Mouse (Mus musculus): ENCODE measurements around the gene Trpm3. TPM values are rescaled to one million over a fixed set of nuclear protein-coding genes. Genes with fewer than 3 reads are reported as not detected.

The Trpm3 gene
- total and polyA plus RNA-seq, 3 experiments = 0.49 TPM; not detected in 2

DNA sequence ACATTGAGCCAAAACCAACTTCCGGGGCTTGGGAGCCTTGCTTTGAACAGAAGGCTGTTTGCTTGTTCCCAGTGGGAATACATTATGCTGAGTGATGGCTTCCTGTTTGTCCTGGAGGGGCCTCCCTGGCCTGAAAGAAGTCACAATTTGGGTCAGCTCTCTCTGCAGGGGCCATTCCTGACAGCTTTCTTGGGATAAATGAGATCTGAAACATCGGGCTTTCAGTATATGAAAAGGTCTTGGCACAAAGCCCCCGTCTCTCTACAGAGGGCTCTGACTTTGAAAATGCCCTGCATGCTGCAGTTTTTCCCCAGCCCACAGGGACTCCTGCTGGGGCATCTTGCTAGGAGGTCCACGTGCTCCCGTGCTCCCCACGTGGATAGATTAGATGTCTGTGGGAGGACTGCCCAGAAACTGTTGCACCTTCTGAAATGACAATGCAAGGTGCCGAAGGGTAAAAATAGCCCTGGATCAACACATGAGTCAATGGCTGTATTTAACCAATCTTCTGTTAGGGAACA, 415.6 kb downstream of the Trpm3 start:
- DNase-seq (ENCODE audit: low spot score) = no peak
- H3K4me3 ChIP-seq (ENCODE audit: low read depth, low read length) = no peak overlapping the region
- no peaks in the 10 kb centered on the region for H3K36me3 ChIP-seq (replicated peaks)
- H3K27me3 ChIP-seq (ENCODE audit: insufficient read depth, low read length) = no peaks in the 10 kb centered on the region
- H3K4me1 ChIP-seq (ENCODE audit: insufficient read depth, low read depth, low read length) = no peaks in the 10 kb centered on the region
- ATAC-seq (ENCODE audit: extremely low read depth, insufficient number of reproducible peaks, low FRiP score, poor library complexity, severe bottlenecking) = no peak
- H3K9me3 ChIP-seq (replicated peaks) = no peaks in the 10 kb centered on the region
- TF ChIP-seq GATA2 (IDR thresholded peaks at IDR 0.05; ENCODE audit: borderline replicate concordance, low read depth, low read length) = no peak
- TF ChIP-seq POLR2AphosphoS5 (IDR thresholded peaks at IDR 0.05; ENCODE audit: insufficient replicate concordance, low read depth, low read length) = no peak
- TF ChIP-seq GATA1 (IDR thresholded peaks at IDR 0.05; ENCODE audit: borderline replicate concordance, low read length) = no peak
- TF ChIP-seq TAL1 (conservative IDR thresholded peaks at IDR 0.05; ENCODE audit: low read depth, low read length) = no peak
- TF ChIP-seq CTCF (IDR thresholded peaks at IDR 0.05; ENCODE audit: low read depth, low read length) = no peak

DNA sequence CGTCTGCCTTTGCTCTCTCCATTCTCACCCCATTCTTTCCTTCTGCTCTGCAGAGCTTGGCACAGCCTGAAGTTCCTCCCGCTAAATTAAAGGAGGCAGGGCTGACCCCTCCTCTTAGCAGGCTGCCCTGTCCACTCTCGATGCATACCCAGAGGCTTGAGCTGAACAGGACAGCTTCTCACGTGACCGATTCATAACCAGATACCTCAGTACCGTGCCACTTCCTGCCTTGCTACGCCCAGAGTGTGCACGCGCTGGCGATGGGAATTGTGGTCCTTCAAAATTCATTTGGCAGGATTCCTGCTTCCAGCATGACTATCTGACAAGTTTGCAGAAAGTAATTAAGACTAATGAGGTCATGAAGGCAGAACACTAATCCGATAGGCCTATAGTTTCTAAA, 433.6 kb downstream of the Trpm3 start:
- Histone ChIP-seq H3K4me3 (ENCODE audit: low read depth, low read length) (no peak overlapping the region), H3K4me1 (ENCODE audit: insufficient read depth, low read depth, low read length) (no peaks in the 10 kb centered on the region), H3K36me3 (replicated peaks) (no peaks in the 10 kb centered on the region), H3K9me3 (replicated peaks) (no peaks in the 10 kb centered on the region), H3K27me3 (ENCODE audit: insufficient read depth, low read length) (no peaks in the 10 kb centered on the region)
- TF ChIP-seq CTCF (IDR thresholded peaks at IDR 0.05; ENCODE audit: low read depth, low read length) (no peak), GATA2 (IDR thresholded peaks at IDR 0.05; ENCODE audit: borderline replicate concordance, low read depth, low read length) (no peak), POLR2AphosphoS5 (IDR thresholded peaks at IDR 0.05; ENCODE audit: insufficient replicate concordance, low read depth, low read length) (no peak), GATA1 (IDR thresholded peaks at IDR 0.05; ENCODE audit: borderline replicate concordance, low read length) (no peak), TAL1 (conservative IDR thresholded peaks at IDR 0.05; ENCODE audit: low read depth, low read length) (no peak)
- no peak for DNase-seq (ENCODE audit: low spot score)
- ATAC-seq (ENCODE audit: extremely low read depth, insufficient number of reproducible peaks, low FRiP score, poor library complexity, severe bottlenecking) = no peak

DNA sequence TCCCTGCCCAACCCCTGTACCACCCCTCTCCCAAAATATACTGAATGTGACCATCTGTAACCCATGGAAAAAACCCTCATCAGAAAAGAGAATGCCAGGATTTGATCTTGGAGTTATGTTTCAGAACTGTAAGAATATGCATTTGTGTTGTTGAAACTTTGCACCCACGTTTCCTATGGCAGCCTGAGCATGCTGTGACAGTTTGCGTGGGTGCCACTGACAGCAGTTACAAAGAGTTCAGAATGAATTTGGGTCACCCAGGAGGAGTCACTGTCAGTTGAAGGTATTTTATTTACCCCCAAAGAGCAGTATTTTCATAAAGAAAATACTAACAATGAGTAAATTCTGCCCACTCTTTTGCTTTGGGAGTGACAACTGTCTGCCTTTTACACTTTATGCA, 434.0 kb downstream of the Trpm3 start:
- H3K36me3 ChIP-seq (replicated peaks) = no peaks in the 10 kb centered on the region
- no peaks in the 10 kb centered on the region for H3K4me1 ChIP-seq (ENCODE audit: insufficient read depth, low read depth, low read length)
- ATAC-seq (ENCODE audit: extremely low read depth, insufficient number of reproducible peaks, low FRiP score, poor library complexity, severe bottlenecking) (no peak), DNase-seq (ENCODE audit: low spot score) (no peak)
- no peaks in the 10 kb centered on the region for H3K27me3 ChIP-seq (ENCODE audit: insufficient read depth, low read length)
- no peaks in the 10 kb centered on the region for H3K9me3 ChIP-seq (replicated peaks)
- no peak overlapping the region for H3K4me3 ChIP-seq (ENCODE audit: low read depth, low read length)
- no peak for TF ChIP-seq GATA1 (IDR thresholded peaks at IDR 0.05; ENCODE audit: borderline replicate concordance, low read length)
- no peak for TF ChIP-seq CTCF (IDR thresholded peaks at IDR 0.05; ENCODE audit: low read depth, low read length)
- TF ChIP-seq POLR2AphosphoS5 (IDR thresholded peaks at IDR 0.05; ENCODE audit: insufficient replicate concordance, low read depth, low read length) = no peak
- no peak for TF ChIP-seq TAL1 (conservative IDR thresholded peaks at IDR 0.05; ENCODE audit: low read depth, low read length)
- TF ChIP-seq GATA2 (IDR thresholded peaks at IDR 0.05; ENCODE audit: borderline replicate concordance, low read depth, low read length) = no peak

DNA sequence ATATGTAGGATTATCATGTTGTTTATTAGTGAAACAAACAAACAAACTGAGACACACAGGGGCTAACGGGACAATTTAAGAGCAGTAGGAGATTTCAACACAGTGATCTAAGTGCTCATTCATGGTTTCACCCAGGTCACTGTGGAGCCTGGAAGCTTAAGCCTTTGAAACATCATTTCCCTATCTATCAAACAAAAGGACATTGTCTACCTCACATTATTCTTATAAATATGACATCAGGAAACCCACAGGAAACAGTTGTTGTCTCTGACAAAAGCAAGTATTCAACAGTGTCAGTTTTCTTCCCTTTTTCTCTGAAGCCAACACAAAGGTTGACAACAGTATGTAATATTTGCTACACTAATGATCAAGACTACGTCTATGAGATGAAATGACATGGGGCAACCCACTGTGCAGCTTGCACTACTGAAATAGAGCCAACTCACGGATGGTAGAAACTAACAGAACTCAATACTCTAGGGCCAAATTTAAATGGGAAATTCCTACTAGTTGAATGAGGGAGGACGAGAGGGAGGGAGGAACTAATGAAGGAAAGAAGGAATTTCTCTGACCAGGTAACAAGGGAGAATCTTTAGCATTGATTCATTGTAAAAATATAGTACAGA, 443.4 kb downstream of the Trpm3 start:
- TF ChIP-seq POLR2AphosphoS5 (IDR thresholded peaks at IDR 0.05; ENCODE audit: insufficient replicate concordance, low read depth, low read length) (no peak), TAL1 (conservative IDR thresholded peaks at IDR 0.05; ENCODE audit: low read depth, low read length) (no peak), GATA2 (IDR thresholded peaks at IDR 0.05; ENCODE audit: borderline replicate concordance, low read depth, low read length) (no peak), CTCF (IDR thresholded peaks at IDR 0.05; ENCODE audit: low read depth, low read length) (no peak), GATA1 (IDR thresholded peaks at IDR 0.05; ENCODE audit: borderline replicate concordance, low read length) (no peak)
- no peaks in the 10 kb centered on the region for H3K4me1 ChIP-seq (ENCODE audit: insufficient read depth, low read depth, low read length)
- H3K27me3 ChIP-seq (ENCODE audit: insufficient read depth, low read length) = no peaks in the 10 kb centered on the region
- ATAC-seq (ENCODE audit: extremely low read depth, insufficient number of reproducible peaks, low FRiP score, poor library complexity, severe bottlenecking) (no peak), DNase-seq (ENCODE audit: low spot score) (no peak)
- no peaks in the 10 kb centered on the region for H3K9me3 ChIP-seq (replicated peaks)
- H3K4me3 ChIP-seq (ENCODE audit: low read depth, low read length) = no peak overlapping the region
- no peaks in the 10 kb centered on the region for H3K36me3 ChIP-seq (replicated peaks)

- TF ChIP-seq POLR2AphosphoS5 (IDR thresholded peaks at IDR 0.05; ENCODE audit: insufficient replicate concordance, low read depth, low read length) (no peak), GATA1 (IDR thresholded peaks at IDR 0.05; ENCODE audit: borderline replicate concordance, low read length) (no peak), CTCF (IDR thresholded peaks at IDR 0.05; ENCODE audit: low read depth, low read length) (no peak), GATA2 (IDR thresholded peaks at IDR 0.05; ENCODE audit: borderline replicate concordance, low read depth, low read length) (no peak), TAL1 (conservative IDR thresholded peaks at IDR 0.05; ENCODE audit: low read depth, low read length) (no peak)
- Histone ChIP-seq H3K4me1 (ENCODE audit: insufficient read depth, low read depth, low read length) (no peaks in the 10 kb centered on the region), H3K36me3 (replicated peaks) (no peaks in the 10 kb centered on the region), H3K9me3 (replicated peaks) (no peaks in the 10 kb centered on the region), H3K4me3 (ENCODE audit: low read depth, low read length) (no peak overlapping the region), H3K27me3 (ENCODE audit: insufficient read depth, low read length) (no peaks in the 10 kb centered on the region)
- no peak for ATAC-seq (ENCODE audit: extremely low read depth, insufficient number of reproducible peaks, low FRiP score, poor library complexity, severe bottlenecking)
- no peak for DNase-seq (ENCODE audit: low spot score)
These were observed 455.6 kb downstream of the Trpm3 start for GRCm38 (mm10) chr19:22594492-22594891.

DNA sequence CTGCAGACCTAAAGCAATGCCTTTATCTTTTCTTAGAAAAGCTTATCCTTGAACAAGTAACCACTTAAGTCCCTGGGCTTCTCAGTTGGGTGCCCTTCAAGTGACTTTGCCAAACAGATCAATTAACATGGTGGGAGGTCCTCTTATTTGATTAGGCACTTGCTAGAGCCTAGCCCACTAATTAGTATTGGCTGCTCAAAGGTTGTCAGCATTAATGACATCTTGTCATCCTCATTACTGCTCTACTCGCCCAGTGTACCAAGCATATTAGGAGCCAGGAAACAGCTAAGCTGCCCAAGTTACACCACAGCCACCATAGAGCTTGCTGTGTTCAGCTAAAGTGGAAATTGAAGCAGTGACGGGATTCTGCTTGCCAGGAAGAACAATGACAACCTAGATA, 456.4 kb downstream of the Trpm3 start:
- H3K4me1 ChIP-seq (ENCODE audit: insufficient read depth, low read depth, low read length) = no peaks in the 10 kb centered on the region
- no peak for TF ChIP-seq TAL1 (conservative IDR thresholded peaks at IDR 0.05; ENCODE audit: low read depth, low read length)
- TF ChIP-seq CTCF (IDR thresholded peaks at IDR 0.05; ENCODE audit: low read depth, low read length) = no peak
- TF ChIP-seq GATA2 (IDR thresholded peaks at IDR 0.05; ENCODE audit: borderline replicate concordance, low read depth, low read length) = no peak
- TF ChIP-seq GATA1 (IDR thresholded peaks at IDR 0.05; ENCODE audit: borderline replicate concordance, low read length) = no peak
- no peak for TF ChIP-seq POLR2AphosphoS5 (IDR thresholded peaks at IDR 0.05; ENCODE audit: insufficient replicate concordance, low read depth, low read length)
- no peaks in the 10 kb centered on the region for H3K9me3 ChIP-seq (replicated peaks)
- H3K27me3 ChIP-seq (ENCODE audit: insufficient read depth, low read length) = no peaks in the 10 kb centered on the region
- ATAC-seq (ENCODE audit: extremely low read depth, insufficient number of reproducible peaks, low FRiP score, poor library complexity, severe bottlenecking) = no peak
- DNase-seq (ENCODE audit: low spot score) = no peak
- H3K4me3 ChIP-seq (ENCODE audit: low read depth, low read length) = no peak overlapping the region
- H3K36me3 ChIP-seq (replicated peaks) = no peaks in the 10 kb centered on the region
